Mouse (Mus musculus): ENCODE data around the gene Zfp64.

Zfp64 gene

DNA sequence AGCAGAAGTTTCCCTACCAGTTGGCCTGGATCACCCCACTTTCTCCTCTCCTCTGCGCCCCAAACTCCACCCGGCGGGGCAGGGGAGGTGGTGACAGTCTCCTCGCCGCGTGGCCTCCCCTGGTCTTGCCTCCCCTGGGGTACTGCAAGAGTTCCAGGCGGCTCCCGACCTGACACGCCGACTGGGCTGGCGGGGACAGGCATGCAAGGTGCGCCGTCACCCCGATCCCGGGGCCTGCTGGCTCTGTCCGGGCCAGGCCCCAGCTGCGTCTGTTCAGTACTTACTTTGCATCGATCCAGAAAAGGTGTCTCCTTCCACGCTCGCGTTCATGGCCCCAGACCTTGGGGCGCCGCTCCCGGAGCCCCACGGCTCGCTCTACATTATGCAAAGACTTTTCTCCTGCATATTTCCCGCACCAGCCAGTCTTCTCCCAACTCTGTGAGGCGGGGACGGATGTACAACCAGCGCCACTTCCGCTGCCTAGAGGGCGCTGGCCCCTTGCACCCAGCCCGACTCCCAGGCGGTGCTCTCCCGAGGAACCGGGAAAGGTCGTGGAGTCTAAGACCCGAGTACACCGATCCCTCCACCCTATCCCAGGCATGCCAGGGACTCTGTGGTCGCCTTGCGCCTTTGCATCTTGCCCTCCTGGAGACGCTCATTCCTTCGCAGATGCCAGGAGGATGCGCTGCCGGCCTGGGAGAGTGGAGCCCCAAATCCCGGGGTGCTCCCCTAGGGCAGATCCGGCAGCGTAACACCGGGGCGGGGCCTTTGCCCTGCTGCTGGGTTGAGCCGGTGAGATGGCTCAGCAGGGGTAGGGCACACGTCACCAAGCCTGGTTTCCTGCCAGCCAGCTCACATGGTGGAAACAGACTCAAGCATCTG is at the start of gene Zfp64:
Zfp64 (minus strand) TSS at position 753 of the 882 bp plus-strand sequence.
- peak; percentile 58 to 65 for DNase-seq (ENCODE audit: low read depth in 1 of 2, low spot score in 2 of 2)

DNA sequence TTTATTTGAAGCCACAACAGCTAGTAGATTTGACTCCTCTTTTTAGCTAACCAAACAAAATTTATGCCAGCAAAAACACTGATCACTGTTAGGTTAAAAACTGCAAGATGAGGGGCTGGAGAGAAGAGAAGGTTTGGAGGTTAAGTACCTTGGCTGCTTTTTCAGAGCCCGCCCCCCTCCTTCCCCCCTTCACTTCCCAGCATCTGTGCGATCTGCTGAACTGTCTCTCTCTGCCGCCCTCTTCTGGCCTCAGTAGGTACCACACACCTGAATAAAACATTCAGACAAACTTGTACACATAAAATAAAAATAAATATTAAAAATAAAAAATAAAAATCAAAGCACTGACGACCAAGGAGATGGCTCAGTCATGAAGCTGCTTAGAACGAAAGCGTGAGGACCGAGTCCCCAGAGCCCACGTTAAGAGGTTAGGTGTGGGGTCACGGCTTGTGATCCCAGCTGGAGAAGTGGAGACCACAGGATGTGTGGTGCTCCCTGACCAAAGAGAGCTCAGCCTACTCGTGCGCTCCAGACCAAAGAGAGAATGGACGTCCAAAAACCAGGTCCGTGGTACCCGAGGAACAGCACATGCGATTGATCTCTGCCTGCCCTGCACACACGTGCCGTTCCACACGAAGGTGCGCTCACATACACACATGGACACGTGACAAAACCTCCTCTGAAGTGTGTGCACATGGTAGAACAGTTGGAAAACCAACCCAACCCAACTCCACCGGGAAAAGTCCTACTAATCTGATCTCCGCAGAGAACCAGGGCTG is 37.4 kb upstream of the Zfp64 start:
- no peak for DNase-seq (ENCODE audit: low read depth in 1 of 2, low spot score in 2 of 2)

DNA sequence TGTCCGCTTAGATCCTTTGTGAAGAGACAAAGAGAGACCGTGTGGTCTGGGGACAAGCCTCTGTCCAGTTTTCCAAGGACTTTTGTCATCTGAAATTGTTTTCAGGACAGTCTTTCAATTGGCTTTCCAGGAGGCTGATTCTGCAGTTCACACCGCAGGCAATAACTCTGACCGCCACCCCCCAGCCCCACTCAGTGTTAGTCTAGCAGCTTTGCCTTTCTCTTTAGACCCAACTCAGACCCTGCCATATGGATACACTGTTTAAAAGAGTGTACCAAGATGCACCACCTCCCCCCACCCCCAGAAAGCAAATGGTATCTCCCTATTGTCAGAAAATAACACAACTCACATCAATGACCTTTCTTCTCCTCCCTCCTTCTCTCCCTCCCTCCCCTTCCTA is 35.6 kb upstream of the Zfp64 start:
- no peak for DNase-seq (ENCODE audit: low read depth in 1 of 2, low spot score in 2 of 2)

GRCm38 (mm10) chr2:168990061-168990753 is 34.8 kb upstream of the Zfp64 start:
- DNase-seq (ENCODE audit: low read depth in 1 of 2, low spot score in 2 of 2) = no peak

- DNase-seq (ENCODE audit: low read depth in 1 of 2, low spot score in 2 of 2) = no peak
Measured at GRCm38 (mm10) chr2:168988056-168988455, 32.7 kb upstream of the Zfp64 start.

DNA sequence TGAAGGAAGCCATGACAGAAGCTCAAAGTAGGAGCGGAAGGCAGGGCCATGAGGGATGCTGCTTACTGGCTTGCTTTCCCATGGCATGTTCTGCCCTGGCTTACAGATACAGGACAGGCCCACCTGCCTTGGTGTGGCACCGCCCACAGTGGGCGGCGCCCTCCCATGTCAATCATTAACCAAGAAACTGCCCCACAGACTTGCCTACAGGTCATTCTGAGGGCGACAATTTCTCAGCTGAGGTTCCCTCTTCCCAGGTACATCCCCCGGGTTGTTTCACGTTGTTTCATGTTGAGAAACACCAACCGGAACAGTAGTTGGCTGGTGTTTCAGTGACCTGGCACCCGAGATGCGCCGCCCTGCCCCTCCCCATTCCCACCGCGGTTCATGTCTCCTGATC is 32.0 kb upstream of the Zfp64 start:
- DNase-seq (ENCODE audit: low read depth in 1 of 2, low spot score in 2 of 2) = no peak

GRCm38 (mm10) chr2:168981951-168982350 is 26.6 kb upstream of the Zfp64 start:
- DNase-seq (ENCODE audit: low read depth in 1 of 2, low spot score in 2 of 2) = no peak

DNA sequence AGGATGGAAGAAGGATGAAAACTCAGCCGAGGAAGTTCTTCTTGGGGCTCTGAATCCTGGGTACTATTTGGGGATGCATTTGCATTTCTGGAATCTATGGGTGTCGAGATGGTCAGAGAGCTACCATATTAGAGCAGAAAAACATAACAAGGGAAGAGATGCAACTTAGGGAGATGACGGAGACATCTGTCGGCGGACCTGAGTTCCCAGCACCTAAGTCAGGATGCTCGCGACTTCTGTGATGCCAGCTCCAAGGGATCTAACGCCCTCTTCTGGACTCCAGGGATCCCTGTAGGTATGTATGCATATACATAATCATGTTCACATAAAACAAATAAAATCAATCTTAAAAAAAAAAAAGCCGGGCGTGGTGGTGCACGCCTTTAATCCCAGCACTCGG is 26.1 kb upstream of the Zfp64 start:
- no peak for DNase-seq (ENCODE audit: low read depth in 1 of 2, low spot score in 2 of 2)

DNA sequence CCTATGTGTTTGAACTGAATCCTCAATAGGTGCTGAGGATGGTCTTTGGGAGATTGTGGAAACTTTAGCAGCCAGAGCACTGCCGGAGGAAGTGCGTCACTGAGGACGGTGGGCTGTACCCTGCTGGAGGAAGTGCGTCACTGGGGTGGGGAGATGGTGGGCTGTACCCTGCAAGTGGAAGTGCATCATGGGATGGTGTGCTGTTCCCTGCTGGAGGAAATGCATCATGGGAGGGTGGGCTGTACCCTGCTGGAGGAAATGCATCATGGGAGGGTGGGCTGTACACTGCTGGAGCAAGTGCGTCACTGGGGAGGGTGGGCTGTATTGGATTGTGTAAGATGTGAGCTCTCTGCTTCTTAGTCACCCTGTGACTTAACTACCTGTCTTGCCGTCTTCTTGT is 25.5 kb upstream of the Zfp64 start:
- no peak for DNase-seq (ENCODE audit: low read depth in 1 of 2, low spot score in 2 of 2)

- DNase-seq (ENCODE audit: low read depth in 1 of 2, low spot score in 2 of 2) = no peak
Measured at GRCm38 (mm10) chr2:168979742-168980141, 24.4 kb upstream of the Zfp64 start.

GRCm38 (mm10) chr2:168978031-168978430 is 22.6 kb upstream of the Zfp64 start:
- DNase-seq (ENCODE audit: low read depth in 1 of 2, low spot score in 2 of 2) = no peak

GRCm38 (mm10) chr2:168970131-168970530 is 14.7 kb upstream of the Zfp64 start:
- no peak for DNase-seq (ENCODE audit: low read depth in 1 of 2, low spot score in 2 of 2)

DNA sequence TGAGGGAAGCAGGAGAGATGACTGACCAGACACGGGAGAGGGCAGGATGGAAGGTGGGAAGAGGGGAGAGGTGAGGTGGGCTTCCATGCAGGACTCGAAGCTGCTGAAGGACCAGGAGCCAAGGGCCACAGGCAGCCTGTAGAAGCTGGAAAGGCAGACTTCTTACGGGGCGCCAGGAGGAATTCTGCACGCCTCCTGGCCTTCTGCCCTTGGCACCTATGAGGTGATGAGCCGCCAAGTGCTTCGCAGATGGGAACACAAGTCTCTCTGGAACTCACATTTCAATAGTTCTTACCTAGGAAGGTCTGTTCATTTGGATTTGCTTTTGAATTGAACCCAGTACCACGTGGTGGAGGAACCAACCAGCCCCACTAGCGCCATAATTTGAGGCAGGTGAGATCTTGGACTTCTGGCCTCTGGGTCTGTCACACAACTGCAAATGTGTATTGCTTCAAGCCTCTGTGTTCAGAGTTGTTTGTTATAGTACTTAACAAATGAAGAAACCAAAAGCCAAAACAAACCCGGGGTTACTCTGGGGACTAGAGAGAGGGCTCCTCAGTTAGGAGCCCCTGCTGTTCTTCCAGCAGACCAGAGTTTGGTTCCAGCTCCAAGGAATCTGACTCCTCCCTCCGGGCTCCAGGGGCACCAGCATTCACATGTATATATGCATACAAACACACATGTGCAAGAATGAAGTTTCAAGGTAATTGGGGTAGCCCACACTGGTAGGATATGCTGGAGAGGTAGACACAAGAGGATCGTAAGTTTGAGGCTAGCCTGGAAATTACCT is 12.9 kb upstream of the Zfp64 start:
- DNase-seq (ENCODE audit: low read depth in 1 of 2, low spot score in 2 of 2) = no peak

- DNase-seq (ENCODE audit: low read depth in 1 of 2, low spot score in 2 of 2) = no peak
Measured at GRCm38 (mm10) chr2:168966525-168966924, 11.1 kb upstream of the Zfp64 start.

DNA sequence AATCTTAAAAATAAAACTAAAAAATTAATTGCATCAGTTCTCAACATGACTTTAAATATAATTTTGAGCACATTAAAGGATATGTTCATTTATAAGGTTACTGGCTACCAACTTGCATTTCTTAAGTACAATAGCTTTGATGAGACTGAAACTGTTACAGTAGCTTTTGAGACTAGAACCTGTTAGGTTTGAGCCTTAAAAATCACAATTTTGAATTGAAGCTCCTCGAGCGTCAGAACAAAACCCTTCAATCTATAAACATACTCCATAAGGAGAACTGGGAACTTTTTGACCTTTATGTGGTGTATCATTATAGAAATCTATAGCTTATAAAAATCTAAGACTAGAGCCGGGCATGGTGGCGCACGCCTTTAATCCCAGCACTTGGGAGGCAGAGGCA is 9.5 kb upstream of the Zfp64 start:
- no peak for DNase-seq (ENCODE audit: low read depth in 1 of 2, low spot score in 2 of 2)

DNA sequence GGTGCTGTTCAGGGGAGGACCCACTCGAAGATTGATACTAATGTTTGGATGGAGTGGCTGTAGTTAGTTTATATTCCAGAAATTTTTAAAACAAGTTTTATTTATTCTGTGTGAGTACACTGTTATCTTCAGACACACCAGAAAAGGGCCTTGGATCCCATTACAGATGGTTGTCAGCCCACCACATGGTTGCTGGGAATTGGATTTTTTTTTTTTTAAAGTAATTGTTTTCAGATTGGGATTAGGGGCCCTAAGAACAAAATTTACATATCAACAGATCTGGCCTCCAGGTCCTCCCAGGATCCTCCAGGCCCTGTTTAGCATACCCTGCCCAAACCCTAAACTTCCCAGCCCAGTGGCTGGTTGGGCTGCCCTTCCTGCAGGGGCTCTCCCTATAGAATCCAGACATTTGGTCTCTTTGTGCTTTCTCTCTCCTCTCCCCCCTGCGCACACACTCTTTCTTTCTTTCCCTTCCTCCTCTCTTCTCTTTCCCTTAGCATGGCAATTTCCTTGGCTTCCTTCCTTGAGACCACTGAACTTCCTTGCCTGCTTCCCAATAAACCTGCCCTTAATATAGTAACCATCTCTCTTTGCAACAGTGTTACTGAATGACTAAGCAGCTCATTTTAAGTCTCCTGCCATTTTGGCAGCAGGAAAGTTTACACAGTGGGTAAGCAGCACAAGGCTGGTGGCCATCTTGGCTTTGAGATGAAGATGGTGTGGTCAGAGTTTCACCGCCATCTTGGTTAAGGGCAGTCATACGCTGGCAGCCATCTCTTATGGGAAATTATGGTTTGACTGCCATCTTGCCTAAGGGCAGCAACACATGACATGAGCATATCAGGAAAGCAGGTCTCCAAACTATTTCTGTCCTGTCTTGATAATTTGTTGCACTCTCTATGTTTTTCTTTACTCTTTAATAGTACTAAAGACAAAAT is 6.6 kb upstream of the Zfp64 start:
- no peak for DNase-seq (ENCODE audit: low read depth in 1 of 2, low spot score in 2 of 2)

DNA sequence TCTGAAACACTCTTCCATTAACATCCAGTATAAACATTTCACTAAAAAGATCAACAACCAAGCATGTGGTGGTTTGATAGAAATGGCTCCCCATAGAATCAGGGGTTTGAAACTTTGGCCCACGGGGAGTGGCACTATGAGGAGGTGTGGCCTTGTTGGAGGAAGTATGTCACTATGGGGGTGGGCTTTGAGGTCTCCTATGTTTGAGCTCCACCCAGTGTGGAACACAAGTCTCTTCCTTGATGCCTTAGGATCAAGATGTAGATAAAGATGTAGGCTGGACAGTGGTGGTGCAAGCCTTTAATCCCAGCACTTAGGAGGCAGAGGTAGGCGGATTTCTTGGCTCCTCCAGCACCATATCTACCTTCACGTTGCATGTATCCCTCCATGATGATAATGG is 5.4 kb upstream of the Zfp64 start:
- no peak for DNase-seq (ENCODE audit: low read depth in 1 of 2, low spot score in 2 of 2)

DNA sequence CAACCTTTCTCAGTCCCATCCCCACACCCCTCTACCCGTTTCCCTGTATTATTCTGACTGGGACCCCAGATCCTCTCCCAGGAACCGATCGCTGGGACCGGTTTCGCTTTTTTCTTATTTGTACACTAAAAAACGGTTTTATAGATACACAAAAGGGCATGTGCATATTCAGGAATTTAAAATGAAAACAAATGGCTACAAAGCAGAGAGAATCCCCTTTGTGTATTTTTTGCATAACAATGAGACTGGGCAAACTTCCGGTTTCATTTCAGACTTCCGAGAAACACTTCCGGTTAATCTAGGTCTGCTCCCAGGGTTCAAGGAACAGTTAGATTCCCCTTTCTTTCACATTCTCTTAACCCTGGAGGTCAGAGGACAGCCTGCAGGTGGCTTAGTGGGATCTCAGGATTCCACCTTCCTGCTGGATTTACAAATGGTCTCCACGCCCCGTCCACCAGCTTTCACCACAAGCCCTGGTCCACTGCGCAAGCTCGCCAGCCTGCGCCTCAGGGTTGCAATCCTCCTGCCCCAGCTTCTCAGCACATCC is 4.0 kb upstream of the Zfp64 start:
- DNase-seq (ENCODE audit: low read depth in 1 of 2, low spot score in 2 of 2) = no peak

DNA sequence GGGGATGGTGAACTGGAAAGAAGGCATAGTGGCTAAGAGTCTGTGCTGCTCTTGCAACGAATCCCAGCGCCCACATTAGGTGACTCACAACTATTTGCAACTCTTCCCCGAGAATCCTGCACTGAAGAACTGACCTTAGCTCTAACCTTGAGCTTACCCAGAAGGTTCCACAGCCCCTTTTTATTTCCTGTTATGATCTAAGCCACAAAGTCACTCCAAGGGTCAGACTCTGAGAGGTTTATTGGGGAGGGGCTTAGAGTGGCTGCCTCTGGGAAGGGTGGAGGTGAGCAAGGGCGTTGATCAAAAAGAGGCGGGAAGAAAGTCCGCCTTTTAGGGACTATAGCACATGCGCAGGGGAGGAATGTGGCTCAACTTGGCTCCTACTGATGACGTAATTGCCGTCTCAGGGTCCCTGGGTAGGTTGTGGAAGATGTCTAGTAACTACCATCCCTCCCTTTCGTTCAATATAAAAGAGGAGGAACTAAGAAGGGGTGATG is 511 bp upstream of the Zfp64 start:
- DNase-seq (ENCODE audit: low read depth in 1 of 2, low spot score in 2 of 2) = no peak
